Mouse (Mus musculus) kidney, postnatal 4 days (tissue): Measurements from ENCODE around the gene Spindoc.

Experiments
- DNase-seq, 2 experiments: peaks; one replicate each; pipeline ENCODE4 v3.0.0; 2021; ENCODE audit warnings: mixed read lengths in 2 of 2

Gene Spindoc

DNA sequence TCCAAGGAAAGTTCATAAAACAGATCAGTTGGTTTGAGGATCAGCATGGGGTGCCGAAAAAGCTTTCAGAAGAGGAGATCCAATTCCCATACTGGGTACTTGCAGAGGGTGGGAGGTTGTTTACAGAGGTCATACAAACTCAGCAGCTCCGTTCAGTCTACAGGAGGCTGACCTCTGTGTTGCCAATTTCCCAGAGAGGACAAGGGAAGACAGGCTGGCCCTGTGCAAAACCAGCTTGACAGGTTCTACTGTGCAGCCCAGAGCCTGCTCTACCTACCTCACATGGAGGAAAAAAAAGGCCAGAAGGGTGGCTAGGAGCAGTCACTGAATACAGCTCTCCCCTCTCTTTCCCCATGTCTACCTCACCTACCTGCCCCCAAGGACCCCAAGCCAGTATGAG, 48.7 kb downstream of the Spindoc start:
- DNase-seq: peak; percentile 20 to 49

DNA sequence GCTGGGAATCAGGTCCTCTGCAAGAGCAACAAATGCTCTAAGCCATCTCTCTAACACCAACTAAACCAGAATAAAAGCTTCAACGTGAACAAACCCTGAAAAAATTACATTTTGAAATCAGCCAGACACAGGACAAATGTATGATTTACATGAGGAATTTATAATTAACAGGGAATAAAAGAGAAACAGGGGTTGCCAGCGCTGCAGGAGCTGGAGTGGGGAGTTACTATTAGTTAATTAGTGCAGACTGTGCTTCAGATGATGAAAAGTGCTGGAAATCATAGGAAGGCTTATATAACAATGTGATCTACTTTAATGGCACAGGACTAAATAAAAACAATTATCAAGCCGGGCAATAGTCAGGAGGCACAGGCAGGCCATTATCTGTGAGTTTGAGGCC, 61.4 kb downstream of the Spindoc start:
- no peak for DNase-seq

DNA sequence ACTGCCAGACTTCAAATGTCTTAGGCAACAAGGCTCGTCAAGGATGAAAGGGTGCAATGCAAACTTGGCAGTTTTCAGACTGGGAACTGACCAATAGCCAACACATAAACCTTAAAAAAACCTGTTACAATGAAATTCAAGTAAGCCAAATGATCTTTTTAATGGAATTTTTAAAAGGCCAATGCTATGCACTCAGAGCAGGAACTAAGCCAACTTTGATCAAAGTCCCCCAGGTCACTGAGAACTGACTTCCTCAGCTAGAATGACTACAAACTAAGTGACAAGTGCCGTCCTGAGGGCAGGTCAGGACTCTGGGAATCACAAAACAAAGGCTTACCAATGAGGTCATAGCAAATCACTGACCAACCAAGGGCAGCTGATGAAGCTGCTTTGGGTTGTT, 62.6 kb downstream of the Spindoc start:
- DNase-seq: no peak

DNA sequence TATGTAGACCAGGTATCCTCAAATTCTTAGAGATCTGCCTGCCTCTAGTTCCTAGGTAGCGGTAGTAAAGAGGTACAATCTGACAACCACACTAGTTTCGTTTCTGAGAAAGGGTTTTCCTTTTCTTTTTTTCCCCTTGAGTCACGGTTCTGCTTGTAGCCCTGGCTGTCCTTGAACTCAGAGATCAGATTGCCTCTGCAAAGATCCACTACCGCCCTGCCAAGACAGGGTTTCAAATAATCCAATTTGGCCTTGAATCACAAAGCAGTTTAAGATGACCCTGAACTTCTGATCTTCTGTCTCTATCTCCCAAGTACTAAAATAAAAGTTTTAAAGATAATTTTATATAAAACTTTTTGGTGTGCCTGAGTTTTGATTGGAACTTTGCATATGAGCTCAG, 65.1 kb downstream of the Spindoc start:
- no peak for DNase-seq

DNA sequence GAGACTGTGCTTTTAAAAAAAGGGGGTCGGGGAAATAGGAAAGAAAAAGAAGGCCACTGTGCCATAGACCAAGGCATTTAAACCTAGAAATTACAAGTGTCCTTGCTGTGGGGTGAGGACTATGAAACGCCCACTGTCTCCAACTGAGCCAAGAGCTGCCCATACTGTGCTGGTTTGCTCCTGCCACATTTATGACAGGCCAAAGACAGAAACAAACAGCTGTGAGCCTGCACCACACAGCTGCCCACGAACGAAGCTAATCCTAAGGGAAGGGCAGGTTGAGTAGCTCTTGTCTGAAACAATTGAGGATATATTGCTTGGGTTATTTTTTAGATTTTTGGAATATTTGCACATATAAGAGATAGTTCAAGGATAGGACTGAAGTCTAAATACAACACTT, 66.0 kb downstream of the Spindoc start:
- DNase-seq: no peak

DNA sequence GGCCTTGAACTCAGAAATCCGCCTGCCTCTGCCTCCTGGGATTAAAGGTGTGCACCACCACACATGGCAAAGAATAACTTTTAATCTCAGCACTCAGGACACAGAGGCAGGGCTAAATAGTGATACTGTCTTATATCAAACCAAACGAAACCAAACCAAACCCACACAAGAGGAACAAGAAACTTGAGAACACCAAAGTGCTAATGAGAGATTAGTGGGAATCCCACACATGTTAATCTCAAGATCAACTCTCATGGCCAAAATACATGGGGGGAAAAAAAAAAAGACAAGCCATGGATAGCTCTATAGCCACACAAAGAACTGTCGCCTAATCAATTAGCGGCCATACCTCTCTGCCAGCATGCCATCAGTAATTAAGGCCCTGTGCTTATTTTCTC, 67.2 kb downstream of the Spindoc start:
- DNase-seq: no peak

DNA sequence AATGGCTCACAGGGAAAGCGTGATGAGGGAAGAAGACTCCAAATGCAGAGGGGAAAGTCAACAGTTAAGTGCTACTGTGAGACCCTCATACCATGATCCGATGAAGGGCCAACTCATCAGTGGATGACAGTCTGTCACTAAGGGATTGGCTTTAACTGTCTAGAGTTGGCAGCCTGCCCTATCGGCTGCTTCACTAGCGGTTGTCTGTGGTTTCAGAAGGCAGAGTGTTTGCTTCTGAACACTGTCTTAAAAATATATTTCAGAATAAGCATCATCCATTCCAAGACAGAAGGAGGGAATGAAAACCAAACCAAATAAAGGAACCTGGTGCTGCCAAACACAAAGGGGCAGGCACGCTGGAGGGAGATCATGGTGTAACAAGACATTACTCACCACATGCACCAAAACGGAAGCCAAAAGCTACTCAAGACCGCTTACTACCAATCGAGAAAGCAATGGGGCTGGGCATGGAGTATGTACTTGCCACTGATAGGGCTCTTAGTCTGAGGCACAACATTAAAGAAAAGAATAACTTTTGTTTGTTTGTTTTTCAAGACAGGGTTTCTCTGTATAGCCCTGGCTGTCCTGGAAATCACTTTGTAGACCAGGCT, 67.7 kb downstream of the Spindoc start:
- no peak for DNase-seq

DNA sequence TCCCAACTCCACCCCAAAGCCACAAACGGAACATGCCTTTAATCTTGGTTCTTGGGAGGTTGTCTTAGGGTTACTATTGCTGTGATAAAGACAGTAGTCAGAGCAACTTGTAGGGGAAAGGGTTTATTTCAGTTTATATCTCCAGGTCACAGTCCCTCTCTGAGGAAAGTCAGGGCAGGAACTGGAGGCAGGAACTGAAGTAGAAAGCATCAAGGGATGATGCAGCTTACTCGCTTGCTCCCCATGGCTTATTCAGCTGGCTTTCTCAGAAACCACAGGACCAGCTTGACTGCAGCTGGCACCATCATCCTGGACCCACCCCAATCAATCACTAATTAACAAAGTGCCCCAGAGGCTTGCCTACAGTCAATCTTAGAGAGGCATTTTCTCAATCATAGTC, 69.1 kb downstream of the Spindoc start:
- DNase-seq: no peak

DNA sequence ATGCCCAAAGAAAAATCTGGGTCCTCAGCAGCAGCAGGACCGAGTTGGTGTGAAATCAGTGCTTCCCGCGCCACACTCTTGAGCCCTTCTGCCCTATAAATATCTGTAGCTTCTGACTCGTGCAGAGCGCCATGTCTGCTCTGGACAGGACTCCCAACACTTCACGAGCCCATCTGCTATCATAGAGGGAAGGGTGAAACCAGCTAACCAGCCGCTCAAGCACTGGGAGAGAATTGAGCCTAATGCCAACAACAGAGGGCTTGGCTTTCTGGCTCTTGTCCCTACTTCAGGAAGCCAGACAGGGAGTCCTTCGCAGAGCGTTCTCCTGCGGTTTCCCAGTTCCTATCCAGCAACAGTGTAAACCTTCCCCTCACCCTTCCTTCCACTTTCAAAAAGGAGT, 71.5 kb downstream of the Spindoc start:
- no peak for DNase-seq

DNA sequence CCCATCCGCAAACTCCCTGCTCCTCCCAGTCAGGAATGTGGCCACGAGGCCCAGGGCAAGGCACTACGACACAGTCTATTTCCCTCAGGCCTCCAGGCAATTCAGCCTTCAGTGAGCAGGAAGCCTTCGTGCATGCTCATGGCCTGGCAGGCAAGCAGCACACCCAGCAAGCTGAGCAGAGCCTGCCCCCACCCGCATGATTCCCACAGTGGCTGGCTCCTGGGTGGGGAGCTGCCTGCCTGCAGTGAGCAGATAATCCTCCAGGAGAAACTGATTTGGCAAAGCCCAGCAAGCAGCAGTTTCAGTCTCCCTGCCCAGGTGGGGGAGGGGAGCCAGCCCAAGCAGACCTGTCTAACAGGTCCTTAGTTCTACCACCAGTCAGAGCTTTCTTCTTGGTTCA, 72.1 kb downstream of the Spindoc start:
- DNase-seq: peak; percentile 74 to 86

DNA sequence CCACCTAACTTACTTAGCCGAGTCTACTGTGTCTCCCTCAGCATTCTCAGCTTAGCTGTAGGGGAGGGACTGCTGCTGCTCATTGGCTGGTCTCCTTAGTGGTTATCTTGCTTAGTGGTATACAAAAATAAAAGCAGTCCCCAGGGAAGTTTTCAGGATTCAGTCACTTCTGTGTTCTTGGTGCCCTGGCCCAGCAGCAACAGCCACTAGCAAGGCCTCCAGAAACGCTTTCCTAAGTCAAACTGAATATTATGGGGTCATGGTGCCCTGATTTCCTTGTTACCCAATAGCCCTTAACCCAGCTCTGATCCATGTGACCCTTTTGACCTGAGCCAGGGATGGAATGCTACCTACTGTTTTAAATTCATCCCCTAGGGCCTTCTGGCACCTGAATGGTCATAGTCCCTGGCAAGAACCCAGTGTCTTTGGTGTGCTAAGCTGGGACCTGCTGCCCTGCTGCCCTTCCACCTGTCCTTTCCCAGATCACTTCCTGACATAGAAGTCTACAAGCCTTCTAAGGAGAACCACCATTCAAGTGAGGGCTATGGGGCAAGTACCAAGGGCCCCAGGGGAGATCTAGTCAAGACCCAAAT, 73.0 kb downstream of the Spindoc start:
- DNase-seq: no peak

DNA sequence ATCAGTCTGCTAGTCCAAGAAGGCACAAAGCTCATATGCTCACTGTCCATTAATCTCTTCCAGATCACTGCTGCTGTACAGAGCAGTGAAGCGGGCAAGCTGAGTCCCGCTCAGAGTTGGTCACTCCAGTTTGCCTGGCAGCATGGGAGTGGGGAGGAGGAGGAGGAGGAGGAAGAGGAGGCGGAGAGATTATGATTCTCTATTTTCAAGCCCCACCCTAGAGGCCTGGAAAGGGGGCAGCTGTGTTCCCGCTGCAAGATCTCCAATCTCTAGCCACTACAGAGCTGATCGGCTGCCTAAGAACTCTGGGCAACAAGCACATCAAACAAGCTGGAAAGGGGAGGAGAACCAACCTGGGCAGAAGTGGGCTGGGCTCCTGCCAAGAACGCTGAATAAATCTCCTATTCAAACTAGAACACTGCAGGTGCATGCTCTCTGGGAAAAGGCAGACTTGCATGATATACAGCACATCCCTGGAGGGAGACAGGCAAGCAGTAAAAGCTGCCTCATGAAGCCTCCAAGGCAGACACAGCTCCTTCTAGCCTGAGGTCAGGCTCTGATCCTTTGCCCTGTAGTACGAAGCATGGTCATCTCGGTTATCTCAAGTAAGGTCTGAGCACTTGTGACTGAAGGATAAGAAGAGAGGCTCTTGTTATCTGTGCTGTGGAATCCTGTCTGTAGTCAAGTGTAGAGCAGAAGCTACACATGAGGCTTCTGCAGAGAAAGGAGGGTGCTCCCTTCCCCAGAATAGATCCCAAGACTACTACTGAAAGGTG, 74.6 kb downstream of the Spindoc start:
- peak; percentile 69 to 78 for DNase-seq

DNA sequence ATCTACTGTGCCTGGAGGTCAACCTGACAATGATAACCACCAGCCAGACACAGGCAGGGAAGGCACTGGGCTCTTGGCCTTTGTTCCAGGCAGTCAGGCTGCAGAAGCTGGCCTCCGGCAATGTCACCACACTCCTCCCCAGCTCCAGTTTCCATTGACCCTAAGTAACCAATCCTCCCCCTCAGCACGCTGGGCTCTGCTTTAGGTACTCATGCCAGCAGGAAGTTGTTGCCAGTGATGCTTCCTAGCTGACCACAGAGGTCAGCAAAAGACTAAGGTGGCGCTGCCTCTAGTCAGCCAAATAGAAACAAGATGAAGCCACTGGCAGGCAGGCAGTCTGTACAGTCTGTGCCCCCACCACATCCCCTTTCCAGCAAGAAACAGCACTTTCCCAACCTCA, 75.8 kb downstream of the Spindoc start:
- DNase-seq: peak in 1 of 2 experiments; percentile 57

DNA sequence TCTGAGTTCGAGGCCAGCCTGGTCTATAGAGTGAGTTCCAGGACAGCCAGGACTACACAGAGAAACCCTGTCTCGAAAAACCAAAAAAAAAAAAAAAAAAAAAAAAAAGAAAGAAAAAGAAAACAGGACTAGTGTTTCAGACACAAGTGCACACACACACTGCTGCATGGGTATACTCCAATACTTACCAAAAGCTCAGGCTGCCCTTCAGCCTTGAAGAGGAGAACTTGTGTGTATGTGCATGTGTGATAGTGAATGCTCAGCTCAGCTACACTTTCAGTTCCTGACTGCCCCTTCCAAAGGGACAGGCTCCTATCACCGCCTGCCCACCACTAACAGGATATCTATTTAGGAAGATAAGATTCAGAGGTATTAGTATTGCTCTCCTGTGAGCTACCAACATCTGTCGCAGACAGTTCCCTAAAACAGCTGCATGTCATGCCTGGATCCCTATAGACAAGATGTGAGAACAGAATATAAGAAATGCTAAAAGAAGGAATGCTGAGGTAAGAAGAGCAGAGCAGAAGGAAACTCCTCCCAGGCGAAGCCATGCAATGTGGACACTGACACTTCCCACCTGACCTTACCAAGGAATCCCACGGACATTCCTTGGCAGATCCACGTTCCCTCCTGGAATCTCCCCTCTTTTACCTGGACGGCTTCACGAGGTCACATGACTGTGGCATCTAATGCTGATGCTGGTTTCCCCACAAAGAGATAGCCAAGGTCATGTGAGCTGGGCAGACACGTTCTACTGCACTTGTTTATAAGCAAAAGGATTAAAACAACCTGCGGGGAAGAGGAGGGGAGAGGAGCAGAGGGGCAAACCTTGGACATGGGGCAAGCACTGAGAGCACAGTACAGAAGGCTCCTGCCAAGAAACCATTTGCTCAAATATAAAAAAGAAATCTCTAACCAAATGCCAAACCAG, 77.1 kb downstream of the Spindoc start:
- DNase-seq: peak in 1 of 2 experiments; percentile 33

DNA sequence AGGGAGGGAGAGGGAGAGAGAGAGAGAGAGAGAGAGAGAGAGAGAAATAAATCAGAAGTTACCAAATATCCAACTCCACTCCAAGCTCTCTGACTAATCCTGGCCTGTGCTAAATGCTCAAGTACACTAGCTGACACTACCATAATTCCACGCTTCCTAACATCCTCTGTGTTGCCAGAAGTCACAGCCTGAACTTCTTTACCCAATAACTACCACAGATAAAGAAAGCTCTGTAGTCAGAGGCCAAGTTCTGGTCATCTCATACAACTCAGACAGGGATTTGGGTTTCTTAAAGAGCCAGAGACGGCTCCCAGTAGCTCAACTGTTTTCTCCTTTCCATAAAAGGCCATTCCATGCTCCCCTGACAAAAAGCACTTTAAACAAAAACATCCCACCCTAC, 78.0 kb downstream of the Spindoc start:
- DNase-seq: no peak
